Mouse (Mus musculus): ENCODE results near the gene Zfyve28.

Zfyve28 gene

GRCm38 (mm10) chr5:34252967-34253519 is 35.2 kb downstream of the Zfyve28 start:
- no peak for DNase-seq (ENCODE audit: extremely low read depth, low read depth, low spot score)

GRCm38 (mm10) chr5:34252307-34252966 is 35.8 kb downstream of the Zfyve28 start:
- DNase-seq (ENCODE audit: extremely low read depth, low read depth, low spot score): no peak

GRCm38 (mm10) chr5:34251794-34252193 is 36.5 kb downstream of the Zfyve28 start:
- no peak for DNase-seq (ENCODE audit: extremely low read depth, low read depth, low spot score)

- DNase-seq (ENCODE audit: extremely low read depth, low read depth, low spot score): no peak
Observed at GRCm38 (mm10) chr5:34250090-34250489, 38.2 kb downstream of the Zfyve28 start.

GRCm38 (mm10) chr5:34249132-34249531 is 39.1 kb downstream of the Zfyve28 start:
- no peak for DNase-seq (ENCODE audit: extremely low read depth, low read depth, low spot score)

GRCm38 (mm10) chr5:34246443-34246842 is 41.8 kb downstream of the Zfyve28 start:
- DNase-seq (ENCODE audit: extremely low read depth, low read depth, low spot score): no peak

- DNase-seq (ENCODE audit: extremely low read depth, low read depth, low spot score): no peak
Observed at GRCm38 (mm10) chr5:34243062-34243461, 45.2 kb downstream of the Zfyve28 start.

GRCm38 (mm10) chr5:34242224-34242963 is 45.9 kb downstream of the Zfyve28 start:
- no peak for DNase-seq (ENCODE audit: extremely low read depth, low read depth, low spot score)

- no peak for DNase-seq (ENCODE audit: extremely low read depth, low read depth, low spot score)
Observed at GRCm38 (mm10) chr5:34238444-34238843, 49.8 kb downstream of the Zfyve28 start.

- no peak for DNase-seq (ENCODE audit: extremely low read depth, low read depth, low spot score)
Observed at GRCm38 (mm10) chr5:34235898-34236420, 52.3 kb downstream of the Zfyve28 start.

GRCm38 (mm10) chr5:34235056-34235455 is 53.2 kb downstream of the Zfyve28 start:
- DNase-seq (ENCODE audit: extremely low read depth, low read depth, low spot score): no peak

- no peak for DNase-seq (ENCODE audit: extremely low read depth, low read depth, low spot score)
Observed at GRCm38 (mm10) chr5:34233221-34233515, 55.1 kb downstream of the Zfyve28 start.

- DNase-seq (ENCODE audit: extremely low read depth, low read depth, low spot score): no peak
Observed at GRCm38 (mm10) chr5:34232481-34233220, 55.6 kb downstream of the Zfyve28 start.

GRCm38 (mm10) chr5:34231901-34232300 is 56.3 kb downstream of the Zfyve28 start:
- no peak for DNase-seq (ENCODE audit: extremely low read depth, low read depth, low spot score)

- no peak for DNase-seq (ENCODE audit: extremely low read depth, low read depth, low spot score)
Observed at GRCm38 (mm10) chr5:34230599-34231485, 57.4 kb downstream of the Zfyve28 start.

- DNase-seq (ENCODE audit: extremely low read depth, low read depth, low spot score): no peak
Observed at GRCm38 (mm10) chr5:34229503-34229902, 58.7 kb downstream of the Zfyve28 start.

GRCm38 (mm10) chr5:34225516-34225915 is 62.7 kb downstream of the Zfyve28 start:
- no peak for DNase-seq (ENCODE audit: extremely low read depth, low read depth, low spot score)

- no peak for DNase-seq (ENCODE audit: extremely low read depth, low read depth, low spot score)
Observed at GRCm38 (mm10) chr5:34224515-34224914, 63.7 kb downstream of the Zfyve28 start.

GRCm38 (mm10) chr5:34220001-34220400 is 68.2 kb downstream of the Zfyve28 start:
- no peak for DNase-seq (ENCODE audit: extremely low read depth, low read depth, low spot score)

- no peak for DNase-seq (ENCODE audit: extremely low read depth, low read depth, low spot score)
Observed at GRCm38 (mm10) chr5:34218672-34219071, 69.6 kb downstream of the Zfyve28 start.
